Comparison of ENCODE assay signal across 22 mouse cellular contexts in genomic region chr3:146053082-146053814, GRCm38 (mm10). TPM values are rescaled to one million over a fixed set of nuclear protein-coding genes. Genes with fewer than 3 reads are reported as not detected.
DNase-seq lines count a peak whose midpoint lies in the region; TF ChIP-seq lines count a peak whose summit lies in the region.
"Had no signal": no experiment of that assay in that cellular context is flagged by ENCODE, and none has a peak within 500 bp of the region (broad histone marks: within the 10 kb centered on the region; RNA-seq: fewer than 3 reads in every experiment).

No protein-coding gene starts in this region.

- no peak for DNase-seq in heart, embryonic 10.5 days (ENCODE audit: low spot score)
- no peak for DNase-seq in heart, adult 8-10 months (ENCODE audit: low spot score)
- DNase-seq in layer of hippocampus, adult 2 months (ENCODE audit: low spot score in 2 of 2), result no peak
- no peak for DNase-seq in layer of hippocampus, postnatal 36 days
- peak; percentile 19 for DNase-seq in 416B (ENCODE audit: low read depth)
- no peak for DNase-seq in brain, embryonic 14.5 days (ENCODE audit: low read depth)
- no peak for DNase-seq in adrenal gland, adult 8-10 months
- DNase-seq in spleen, adult 12 weeks (ENCODE audit: low spot score), result no peak
- DNase-seq: cerebellum, adult 11 months; cerebellum, postnatal 14 days; lung, postnatal 36 days; right cerebral cortex, postnatal 14 days had no signal

- no peak overlapping the region for H3K4me3 ChIP-seq in heart, embryonic 10.5 days
- no peak overlapping the region for H3K4me3 ChIP-seq in layer of hippocampus, adult 2 months
- H3K4me3 ChIP-seq: embryonic facial prominence, embryonic 10.5 days; forebrain, embryonic 13.5 days; hindbrain, embryonic 10.5 days; kidney, embryonic 15.5 days; limb, embryonic 12.5 days; midbrain, embryonic 10.5 days; neural tube, embryonic 13.5 days had no signal

- peak overlapping the region; percentile 47; the same call in 1 of the 2 replicates for H3K27ac ChIP-seq in heart, embryonic 10.5 days
- H3K27ac ChIP-seq in layer of hippocampus, adult 2 months, result no peak overlapping the region
- H3K27ac ChIP-seq: embryonic facial prominence, embryonic 10.5 days; forebrain, embryonic 13.5 days; hindbrain, embryonic 10.5 days; kidney, embryonic 15.5 days; limb, embryonic 12.5 days; liver, embryonic 14.5 days; midbrain, embryonic 10.5 days; neural tube, embryonic 13.5 days had no signal

- peak; percentile 58 for TF ChIP-seq CTCF in layer of hippocampus, adult 2 months (conservative IDR thresholded peaks at IDR 0.05)
- TF ChIP-seq CTCF in brain, embryonic 14.5 days (IDR thresholded peaks at IDR 0.05; ENCODE audit: borderline replicate concordance, extremely low read depth, insufficient read depth, insufficient read length), result peak; percentile 3; the same call in 1 of the 2 replicates

- no peak for TF ChIP-seq POLR2A in brain, embryonic 14.5 days (IDR thresholded peaks at IDR 0.05; ENCODE audit: borderline replicate concordance, extremely low read depth, insufficient read depth, insufficient read length, poor library complexity, severe bottlenecking)

- H3K27me3 ChIP-seq in heart, embryonic 10.5 days (ENCODE audit: insufficient read depth, poor library complexity, severe bottlenecking), result no peaks in the 10 kb centered on the region
- H3K27me3 ChIP-seq: limb, embryonic 12.5 days had no signal

- WGBS in heart, embryonic 10.5 days, result 63% methylated on average over 6 of the region's 6 CpGs

- H3K36me3 ChIP-seq in heart, embryonic 10.5 days, result no peaks in the 10 kb centered on the region
- H3K36me3 ChIP-seq: embryonic facial prominence, embryonic 10.5 days; hindbrain, embryonic 10.5 days; kidney, embryonic 15.5 days; limb, embryonic 12.5 days; midbrain, embryonic 10.5 days; neural tube, embryonic 13.5 days had no signal

- peaks cover 34% of the 10 kb centered on the region for H3K4me1 ChIP-seq in heart, embryonic 10.5 days

- H3K9me3 ChIP-seq in heart, embryonic 10.5 days, result no peaks in the 10 kb centered on the region
- H3K9me3 ChIP-seq: embryonic facial prominence, embryonic 10.5 days; forebrain, embryonic 13.5 days; hindbrain, embryonic 10.5 days; kidney, embryonic 15.5 days; limb, embryonic 12.5 days; midbrain, embryonic 10.5 days; neural tube, embryonic 13.5 days had no signal

RNA-seq across cellular contexts. Expression of gene Wdr63, which starts 54.7 kb away (rescaled TPM):
- 0.38 and 0.48 TPM in 2 replicates for polyA plus RNA-seq in heart, embryonic 10.5 days (2016; fragmentation: Nextera tagmentation; extraction: Ambion mirVana)
- not detected for total RNA-seq in heart, adult 8-10 months (2022)
- total RNA-seq in layer of hippocampus, adult 2 months (2021), result under 1 TPM; 0.74 to 0.82 TPM
- under 1 TPM; 0.60 to 0.99 TPM for total RNA-seq in layer of hippocampus, postnatal 36 days (2021)
- polyA plus RNA-seq in brain, embryonic 14.5 days (2012; rRNA removed), result 1.2 and 2.1 TPM in 2 replicates
- not detected for total RNA-seq in adrenal gland, adult 8-10 months (2022)
- total RNA-seq: adrenal gland, adult 18-20 months; gastrocnemius, postnatal 4 days had no signal
- polyA plus RNA-seq: limb, embryonic 12.5 days had no signal
